Mouse (Mus musculus): ENCODE measurements at regions not wholly inside any gene's neighbourhood (a gene's known extent, or its start where the extent isn't known, plus 50 kb on each side); places are given as distances from the start of the nearest gene placed in this dataset.

GRCm38 (mm10) chr1:31337087-31337486, 114.4 kb downstream of the Pih1d3 start:
- peak; percentile 9 for DNase-seq (ENCODE audit: low spot score)

GRCm38 (mm10) chr1:31363971-31364370, 141.3 kb downstream of the Pih1d3 start:
- no peak for DNase-seq (ENCODE audit: low spot score)

- DNase-seq (ENCODE audit: low spot score), result no peak
Measured at GRCm38 (mm10) chr1:31377324-31377723, 154.7 kb downstream of the Pih1d3 start.

- peak; percentile 1 for DNase-seq (ENCODE audit: low spot score)
Measured at GRCm38 (mm10) chr1:31379032-31379431, 156.4 kb downstream of the Pih1d3 start.

- no peak for DNase-seq (ENCODE audit: low spot score)
Measured at GRCm38 (mm10) chr1:31380312-31380711, 157.7 kb downstream of the Pih1d3 start.

GRCm38 (mm10) chr1:31382192-31382591, 159.6 kb downstream of the Pih1d3 start:
- DNase-seq (ENCODE audit: low spot score), result no peak

Measured in embryo, embryonic 10.5 days (tissue).